Mouse (Mus musculus) hindbrain, embryonic 13.5 days (tissue): ENCODE measurements around the gene Gm49486. TPM values are rescaled to one million over a fixed set of nuclear protein-coding genes. Genes with fewer than 3 reads are reported as not detected.

Experiments
- ATAC-seq: fragments of 200-750 bp; cut with Nextera tagmentation; 2 replicates; pipeline ENCODE4 v1.8.0; 2017; ENCODE audit warnings: moderate TSS enrichment; ENCODE audit not compliant: low FRiP score
- H3K27ac ChIP-seq: fragments of 300-500 bp; sonication (generic); 2 replicates; pipeline ENCODE4 v1.5.1; 2015; ENCODE audit warnings: inconsistent platforms, mild to moderate bottlenecking, moderate library complexity
- H3K27me3 ChIP-seq: fragments of 300-500 bp; sonication (generic); 2 replicates; pipeline ENCODE4 v1.6.1; 2015; ENCODE audit warnings: mild to moderate bottlenecking, inconsistent platforms
- H3K36me3 ChIP-seq: fragments of 300-500 bp; sonication (generic); 2 replicates; pipeline ENCODE4 v1.6.1; 2015; ENCODE audit warnings: mild to moderate bottlenecking, inconsistent platforms
- H3K4me1 ChIP-seq: fragments of 300-500 bp; sonication (generic); replicated peaks from 2 replicates; pipeline ENCODE4 v1.6.1; 2015; ENCODE audit warnings: inconsistent platforms
- H3K4me2 ChIP-seq: fragments of 300-500 bp; sonication (generic); 2 replicates; pipeline ENCODE4 v1.6.1; 2015; ENCODE audit warnings: inconsistent platforms, mild to moderate bottlenecking, moderate library complexity
- H3K4me3 ChIP-seq: fragments of 300-500 bp; sonication (generic); 2 replicates; pipeline ENCODE4 v1.5.1; 2015; ENCODE audit warnings: mild to moderate bottlenecking, inconsistent platforms
- H3K9ac ChIP-seq: fragments of 300-500 bp; sonication (generic); 2 replicates; pipeline ENCODE4 v1.6.1; 2015; ENCODE audit warnings: mild to moderate bottlenecking, inconsistent platforms
- H3K9me3 ChIP-seq: fragments of 300-500 bp; sonication (generic); 2 replicates; pipeline ENCODE4 v1.6.1; 2016; ENCODE audit warnings: inconsistent platforms
- WGBS: fragments of 180-500 bp; shearing (Covaris S2); methylation state at CpG from one replicate; pipeline ENCODE4 v1.1.7; 2015; 5-methylcytosine and 5-hydroxymethylcytosine counted together
- polyA plus RNA-seq: library from polyadenylated mRNA; unstranded; fragments of >200 nt; fragmentation: Nextera tagmentation; extraction: Ambion mirVana; gene quantifications from 2 replicates; pipeline ENCODE4 v1.2.1, GENCODE M21; 2015

Gm49486 gene
- polyA plus RNA-seq, 1 experiment from 2014 or later, result 1.6 TPM

DNA sequence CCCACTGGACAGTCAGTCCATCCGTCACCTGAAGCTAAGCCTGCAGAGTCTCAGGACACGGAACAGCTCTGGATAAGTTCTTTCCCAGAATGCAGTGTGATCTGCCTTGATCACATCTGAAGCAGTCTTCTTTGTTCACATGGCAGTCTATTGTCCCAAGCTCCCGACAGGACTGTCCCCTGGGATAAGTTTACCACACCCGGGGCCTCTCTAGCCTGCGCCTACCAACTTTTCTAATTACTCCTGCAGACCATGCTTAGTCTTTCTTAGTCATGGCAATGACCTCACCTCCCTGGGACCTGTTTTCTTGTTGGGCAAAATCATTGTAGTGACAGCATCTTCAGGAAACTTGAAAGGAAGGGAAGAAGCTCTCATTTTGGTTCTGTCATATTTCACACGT lies 8.8 kb downstream of the Gm49486 start:
- no peak for ATAC-seq

DNA sequence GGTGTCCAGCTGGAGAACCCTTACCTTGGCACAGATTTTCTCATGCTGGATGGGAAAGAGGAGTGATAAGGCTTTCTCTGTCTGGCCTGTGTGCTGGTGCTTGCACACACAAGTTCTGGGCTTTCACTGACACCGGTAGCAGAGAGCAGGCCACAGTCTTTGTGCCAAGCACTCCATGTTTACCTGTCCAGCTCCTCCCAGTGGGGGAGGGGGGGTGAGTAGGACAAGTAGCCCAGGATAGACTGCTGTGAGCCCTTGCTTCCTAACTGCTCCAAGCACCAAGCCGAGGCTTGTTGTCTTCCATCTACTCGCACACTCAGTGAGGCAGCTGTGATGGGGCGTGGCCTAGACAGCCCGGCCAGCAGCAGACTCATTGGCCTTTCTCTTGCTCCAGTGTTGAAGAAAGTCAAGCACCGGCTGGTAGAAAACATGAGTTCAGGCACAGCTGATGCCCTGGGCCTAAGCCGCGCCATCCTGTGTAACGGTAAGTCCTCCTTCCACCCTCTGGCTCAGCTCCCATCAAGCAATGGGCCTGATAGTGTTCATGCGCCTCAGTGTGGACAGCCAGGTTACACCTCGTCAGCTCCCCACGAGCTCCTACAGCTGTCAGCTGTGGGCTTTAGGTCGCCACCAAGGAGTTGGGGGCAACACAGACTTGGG lies 13.5 kb downstream of the Gm49486 start:
- H3K4me3 ChIP-seq, result no peak overlapping the region
- no peak overlapping the region for H3K4me2 ChIP-seq
- H3K36me3 ChIP-seq, result peaks cover 85% of the 10 kb centered on the region
- ATAC-seq, result peak; percentile 66
- H3K9me3 ChIP-seq, result no peaks in the 10 kb centered on the region
- H3K9ac ChIP-seq, result no peak overlapping the region
- H3K4me1 ChIP-seq, result peaks cover 5% of the 10 kb centered on the region
- H3K27ac ChIP-seq, result peak overlapping the region; percentile 71
- 77% methylated on average over 13 of the region's 13 CpGs for WGBS
- H3K27me3 ChIP-seq, result no peaks in the 10 kb centered on the region

More for the DNA sequence above, 8.8 kb downstream of the Gm49486 start:
- H3K27ac ChIP-seq, result no peak overlapping the region
- no peaks in the 10 kb centered on the region for H3K9me3 ChIP-seq
- H3K4me3 ChIP-seq, result no peak overlapping the region
- H3K4me2 ChIP-seq, result no peak overlapping the region
- H3K4me1 ChIP-seq, result 0 out of 2 replicates have a peak, but pooled peaks cover 2% of the 10 kb centered on the region
- WGBS, result 76% methylated on average over 6 of the region's 6 CpGs
- no peaks in the 10 kb centered on the region for H3K27me3 ChIP-seq
- no peak overlapping the region for H3K9ac ChIP-seq
- peaks cover 92% of the 10 kb centered on the region for H3K36me3 ChIP-seq

DNA sequence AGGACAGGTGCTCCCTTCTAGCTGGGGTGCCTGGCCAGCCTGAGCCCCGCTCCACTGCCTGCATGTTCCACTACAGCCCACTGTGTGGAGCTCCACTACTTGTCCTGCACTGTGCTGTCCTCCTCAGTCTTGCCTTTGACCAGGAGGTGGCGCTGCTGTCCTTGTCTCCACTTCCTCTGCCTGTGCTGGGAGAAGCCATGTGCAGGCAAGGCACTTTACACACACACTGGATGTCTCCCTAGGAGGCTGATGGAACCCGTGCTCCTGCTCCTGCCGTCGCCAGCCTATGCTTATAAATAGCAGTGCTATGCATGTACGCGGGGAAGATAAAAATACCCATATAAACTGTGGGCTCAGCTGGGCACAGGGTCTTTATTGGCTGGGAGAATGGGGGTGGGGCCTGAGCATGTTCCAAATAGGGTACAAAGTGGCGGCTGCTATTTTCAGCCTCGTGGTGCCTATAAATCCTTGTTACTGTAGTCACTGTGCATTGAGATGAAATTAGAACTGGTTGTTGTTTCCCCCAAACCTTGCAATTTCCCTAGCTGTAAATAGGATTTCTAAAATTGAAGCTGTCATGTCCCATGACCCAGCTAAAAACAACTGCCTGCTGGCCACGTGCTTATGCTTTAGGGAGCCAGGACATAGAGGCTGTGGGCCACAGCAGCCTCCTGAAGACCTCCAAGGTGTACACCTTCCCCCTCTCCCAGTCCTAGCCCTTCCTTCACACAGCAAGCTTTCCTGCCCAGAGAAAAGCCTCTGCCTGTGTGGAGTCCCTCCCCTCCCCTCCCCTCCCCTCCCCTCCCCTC lies 14.2 kb downstream of the Gm49486 start:
- H3K4me1 ChIP-seq, result peaks cover 5% of the 10 kb centered on the region
- H3K9ac ChIP-seq, result peak overlapping the region; percentile 46; the same call in 1 of the 2 replicates
- ATAC-seq, result peak; percentile 98
- no peaks in the 10 kb centered on the region for H3K27me3 ChIP-seq
- WGBS, result 22% methylated on average over 10 of the region's 10 CpGs
- H3K4me3 ChIP-seq, result no peak overlapping the region
- H3K4me2 ChIP-seq, result 0 out of 2 replicates have a peak overlapping the region, but pooled peaks have one; percentile 0
- peak overlapping the region; percentile 71 for H3K27ac ChIP-seq
- no peaks in the 10 kb centered on the region for H3K9me3 ChIP-seq
- H3K36me3 ChIP-seq, result peaks cover 85% of the 10 kb centered on the region

DNA sequence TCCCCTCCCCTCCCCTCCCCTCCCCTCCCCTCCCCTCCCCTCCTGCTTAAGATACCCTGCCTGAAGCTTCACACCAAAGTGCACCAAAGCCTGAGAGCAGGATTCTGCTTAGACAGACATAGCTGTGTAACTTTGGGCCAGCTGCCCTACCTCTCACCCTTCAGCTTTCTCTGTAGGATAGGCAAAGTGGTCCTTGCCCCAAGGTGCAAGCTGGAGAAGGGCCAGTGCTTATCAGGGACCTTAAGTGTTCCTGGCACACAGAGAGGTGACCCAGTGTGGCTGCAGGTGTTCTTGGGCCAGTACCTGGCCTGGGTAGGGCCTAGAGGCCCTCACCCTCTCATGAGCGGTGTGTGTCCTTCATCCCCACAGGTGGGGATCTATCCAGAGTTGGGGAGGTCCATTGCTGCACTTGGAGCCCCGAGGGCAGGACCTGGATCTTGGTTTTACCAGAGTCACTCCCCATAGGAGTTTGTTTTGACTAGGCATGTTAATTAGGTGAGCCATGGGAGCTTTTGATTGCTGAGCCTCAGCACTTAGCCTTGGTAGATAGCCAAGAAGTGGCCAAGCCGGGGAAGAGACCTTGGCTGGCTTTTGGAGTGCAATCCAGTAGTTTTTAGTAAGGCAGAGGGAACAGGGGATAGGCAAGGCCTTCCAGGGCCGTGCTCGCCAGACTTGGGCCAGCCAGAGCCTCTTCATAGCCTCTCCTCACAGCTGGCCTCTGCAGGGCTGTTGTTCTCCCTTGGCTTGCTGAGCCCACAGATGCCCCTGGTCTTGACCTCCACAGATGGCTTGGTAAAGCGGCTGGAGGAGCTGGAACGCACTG lies 15.1 kb downstream of the Gm49486 start:
- 73% methylated on average over 7 of the region's 7 CpGs for WGBS
- H3K9ac ChIP-seq, result peak overlapping the region; percentile 3; the same call in 1 of the 2 replicates

DNA sequence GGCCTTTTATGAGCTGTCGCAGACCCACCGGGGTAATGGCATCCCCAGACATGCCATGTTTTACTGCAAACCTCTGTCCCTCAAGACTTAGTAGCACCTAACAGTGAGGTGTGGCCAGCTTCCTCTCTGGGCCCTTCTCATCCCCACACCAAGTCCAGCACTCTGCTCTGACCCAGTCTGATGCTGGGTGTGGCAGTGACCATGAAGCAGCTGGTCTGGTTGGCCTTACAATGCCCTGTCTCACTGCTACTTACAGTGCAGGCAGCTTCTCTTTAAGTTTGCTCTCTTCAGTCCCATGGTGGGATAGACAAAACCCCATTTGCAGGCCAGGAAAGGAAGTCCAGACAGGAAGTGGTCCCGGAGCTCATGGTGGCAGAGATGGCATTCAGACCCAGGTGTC lies 16.1 kb downstream of the Gm49486 start:
- peak overlapping the region; percentile 3; the same call in 1 of the 2 replicates for H3K9ac ChIP-seq
- 92% methylated on average over 3 of the region's 3 CpGs for WGBS
- H3K27ac ChIP-seq, result no peak overlapping the region
- H3K36me3 ChIP-seq, result peaks cover 83% of the 10 kb centered on the region
- H3K4me2 ChIP-seq, result no peak overlapping the region
- H3K27me3 ChIP-seq, result peaks cover 5% of the 10 kb centered on the region
- H3K4me3 ChIP-seq, result no peak overlapping the region
- H3K4me1 ChIP-seq, result peaks cover 5% of the 10 kb centered on the region
- ATAC-seq, result no peak
- no peaks in the 10 kb centered on the region for H3K9me3 ChIP-seq

More for the DNA sequence above, 15.1 kb downstream of the Gm49486 start:
- Histone ChIP-seq H3K27ac (no peak overlapping the region), H3K9me3 (no peaks in the 10 kb centered on the region), H3K4me2 (no peak overlapping the region), H3K4me1 (peaks cover 5% of the 10 kb centered on the region), H3K27me3 (no peaks in the 10 kb centered on the region), H3K36me3 (peaks cover 85% of the 10 kb centered on the region), H3K4me3 (no peak overlapping the region)
- ATAC-seq, result no peak

DNA sequence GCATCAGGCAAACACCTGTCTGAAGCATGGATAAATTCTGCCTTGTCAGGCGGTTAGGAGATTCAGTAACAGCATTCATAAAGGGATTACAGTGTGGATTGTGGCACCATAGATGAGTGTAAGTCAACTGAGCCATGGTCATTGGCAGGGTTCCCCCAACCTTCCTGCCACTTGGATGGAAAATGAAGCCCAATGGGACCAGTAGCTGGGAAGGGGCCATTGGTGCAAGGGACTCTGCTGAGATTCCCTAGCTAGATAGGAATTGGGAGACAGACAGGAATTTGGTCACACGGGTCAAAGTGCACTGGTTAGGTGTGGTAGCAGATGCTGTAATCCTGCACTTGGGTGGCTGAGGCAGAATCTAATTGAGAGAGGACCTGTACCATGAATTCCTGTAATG lies 21.0 kb downstream of the Gm49486 start:
- Histone ChIP-seq H3K27me3 (peaks cover 53% of the 10 kb centered on the region), H3K4me3 (no peak overlapping the region), H3K27ac (no peak overlapping the region), H3K4me2 (no peak overlapping the region), H3K9me3 (no peaks in the 10 kb centered on the region), H3K36me3 (peaks cover 46% of the 10 kb centered on the region), H3K4me1 (peaks cover 14% of the 10 kb centered on the region), H3K9ac (no peak overlapping the region)
- no peak for ATAC-seq
- WGBS, result 86% methylated on average over 2 of the region's 2 CpGs

DNA sequence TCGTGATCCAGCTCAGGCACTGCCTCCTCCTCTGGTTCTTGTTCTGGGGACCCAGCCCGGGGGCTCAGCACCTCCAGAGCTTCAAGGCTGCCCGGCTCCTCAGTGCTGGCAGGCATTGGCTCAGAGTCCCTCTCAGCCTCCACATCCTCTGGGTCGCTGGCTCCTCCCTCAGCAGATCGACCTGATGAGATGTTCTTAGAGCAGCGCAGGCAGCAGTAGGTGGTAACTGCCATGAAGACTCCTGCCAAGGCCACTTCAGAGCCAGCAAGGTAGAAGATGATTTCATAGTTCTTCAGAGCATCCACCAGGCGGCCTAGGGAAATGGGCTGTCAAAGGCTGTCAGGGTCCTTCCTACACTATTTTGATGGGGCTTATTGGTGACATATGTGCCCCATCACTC lies 22.0 kb downstream of the Gm49486 start:
- Histone ChIP-seq H3K27ac (no peak overlapping the region), H3K9ac (no peak overlapping the region), H3K4me1 (peaks cover 14% of the 10 kb centered on the region), H3K4me3 (no peak overlapping the region), H3K4me2 (no peak overlapping the region), H3K9me3 (no peaks in the 10 kb centered on the region), H3K36me3 (peaks cover 37% of the 10 kb centered on the region), H3K27me3 (peaks cover 56% of the 10 kb centered on the region)
- 51% methylated on average over 7 of the region's 7 CpGs for WGBS
- 0 out of 2 replicates have a peak, but pooled peaks have one; percentile 2 for ATAC-seq

DNA sequence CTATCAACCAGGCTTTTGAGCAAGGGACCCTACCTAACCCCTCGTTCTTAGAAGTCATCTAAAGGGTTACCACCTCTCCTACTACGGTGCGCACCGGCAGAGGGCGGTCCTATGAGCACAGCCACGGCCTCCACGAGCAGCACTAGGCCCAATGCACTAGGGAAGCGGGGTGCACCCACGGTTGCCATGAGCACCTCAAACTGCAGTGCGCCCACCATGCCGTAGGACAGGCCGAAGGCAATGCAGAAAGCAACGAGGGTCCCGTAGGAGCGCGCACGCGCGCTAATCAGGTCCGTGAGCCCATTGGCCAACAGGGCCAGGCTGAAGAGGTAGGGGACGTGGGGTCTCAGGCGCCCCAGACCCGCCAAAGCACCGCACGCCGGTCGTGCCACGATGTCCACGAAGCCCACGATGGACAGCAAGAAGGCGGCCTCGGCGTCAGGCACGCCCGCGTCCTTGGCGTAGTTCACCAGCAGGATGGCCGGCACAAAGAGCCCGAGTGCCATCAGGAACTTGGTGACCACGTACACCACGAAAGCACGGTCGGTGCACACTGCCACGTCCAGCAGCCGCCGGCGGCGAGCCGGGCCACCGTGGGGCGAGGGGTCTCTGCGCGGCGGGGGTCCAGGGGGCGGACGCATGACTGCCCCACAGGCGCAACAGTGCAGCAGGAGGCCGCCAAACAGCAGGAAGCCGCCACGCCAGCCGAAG lies 22.7 kb downstream of the Gm49486 start:
- H3K4me1 ChIP-seq, result peaks cover 14% of the 10 kb centered on the region
- H3K36me3 ChIP-seq, result peaks cover 29% of the 10 kb centered on the region
- 4% methylated on average over 61 of the region's 61 CpGs for WGBS
- H3K4me2 ChIP-seq, result peak overlapping the region; percentile 68
- peak overlapping the region; percentile 41 for H3K4me3 ChIP-seq
- no peak overlapping the region for H3K27ac ChIP-seq
- H3K9ac ChIP-seq, result peak overlapping the region; percentile 73
- ATAC-seq, result peak; percentile 63; the same call in 1 of the 2 replicates
- peaks cover 56% of the 10 kb centered on the region for H3K27me3 ChIP-seq
- H3K9me3 ChIP-seq, result no peaks in the 10 kb centered on the region

DNA sequence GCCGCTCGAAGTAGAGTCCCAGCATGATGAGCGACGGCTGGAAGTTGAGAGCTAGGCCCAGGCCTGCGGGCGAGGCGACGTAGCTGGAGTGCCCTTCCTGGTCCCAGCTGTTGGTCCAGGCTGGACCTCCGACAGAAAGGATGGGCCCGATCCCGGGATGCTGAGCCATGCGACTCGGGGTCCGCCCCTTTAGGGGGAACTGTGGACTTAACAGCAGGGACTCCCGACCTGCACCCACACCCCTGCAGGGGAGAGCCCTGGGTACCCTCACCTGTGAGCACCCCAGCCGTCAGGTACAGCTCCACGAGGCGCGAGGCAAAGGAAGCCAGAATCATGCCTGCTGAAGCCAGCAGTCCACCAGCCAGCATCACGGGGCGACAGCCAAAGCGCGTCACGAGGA lies 23.4 kb downstream of the Gm49486 start:
- H3K27ac ChIP-seq, result no peak overlapping the region
- H3K27me3 ChIP-seq, result peaks cover 56% of the 10 kb centered on the region
- H3K9me3 ChIP-seq, result no peaks in the 10 kb centered on the region
- ATAC-seq, result no peak
- peak overlapping the region; percentile 68 for H3K4me2 ChIP-seq
- peaks cover 25% of the 10 kb centered on the region for H3K36me3 ChIP-seq
- peak overlapping the region; percentile 73 for H3K9ac ChIP-seq
- peaks cover 14% of the 10 kb centered on the region for H3K4me1 ChIP-seq
- peak overlapping the region; percentile 41 for H3K4me3 ChIP-seq
- WGBS, result 29% methylated on average over 24 of the region's 24 CpGs

DNA sequence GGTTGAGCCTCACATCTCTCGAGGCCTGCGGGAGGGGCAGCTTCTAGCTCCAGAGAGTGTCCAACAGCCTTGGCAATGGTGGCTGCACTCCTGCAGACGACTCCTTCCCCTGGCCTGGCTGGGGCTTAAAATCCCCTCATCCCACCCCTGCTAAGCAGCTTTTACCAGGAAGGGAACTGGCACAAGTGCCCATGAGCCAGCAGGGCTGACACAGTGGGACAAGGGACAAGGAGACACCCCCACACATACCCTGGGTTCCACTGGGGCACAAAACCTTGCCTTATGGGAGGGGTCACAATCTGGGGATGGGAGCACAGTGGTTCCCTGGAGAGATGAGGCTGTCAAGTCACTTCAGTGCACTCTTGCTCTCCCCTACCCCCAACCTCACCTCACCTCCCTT lies 25.5 kb downstream of the Gm49486 start, which contains the start of gene Slc16a8:
TSS of gene Slc16a8 (minus strand) at position 101 of the 400 bp plus-strand sequence.
- no peaks in the 10 kb centered on the region for H3K9me3 ChIP-seq
- peaks cover 5% of the 10 kb centered on the region for H3K36me3 ChIP-seq
- peaks cover 73% of the 10 kb centered on the region for H3K27me3 ChIP-seq
- H3K4me3 ChIP-seq, result no peak within 1 kb of the TSS
- peaks cover 14% of the 10 kb centered on the region for H3K4me1 ChIP-seq
- no peak for ATAC-seq
- H3K4me2 ChIP-seq, result no peak within 1 kb of the TSS
- no peak within 1 kb of the TSS for H3K9ac ChIP-seq
- 28% methylated on average over 3 of the region's 3 CpGs for WGBS
- no peak within 1 kb of the TSS for H3K27ac ChIP-seq

DNA sequence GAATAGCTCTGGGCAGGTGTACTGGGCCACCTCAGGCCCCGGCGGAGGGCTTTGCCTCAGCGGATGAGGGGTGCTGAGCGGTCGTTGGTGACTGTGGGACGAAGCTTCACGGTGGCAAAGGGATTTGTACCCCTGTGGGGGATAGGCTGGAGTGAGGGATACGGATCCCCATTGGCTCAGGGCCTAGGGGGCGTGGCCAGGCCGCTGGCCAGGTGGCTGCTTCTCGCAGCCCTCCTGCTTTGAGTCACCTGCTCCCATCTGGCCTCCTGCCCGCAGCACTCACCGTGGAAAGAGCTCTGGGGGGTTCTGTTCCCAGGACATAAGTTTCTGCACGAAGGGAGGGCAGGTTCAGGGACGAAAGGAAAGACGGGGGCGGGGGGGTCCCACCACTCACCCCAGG lies 29.3 kb downstream of the Gm49486 start:
- H3K4me3 ChIP-seq, result no peak overlapping the region
- peaks cover 75% of the 10 kb centered on the region for H3K27me3 ChIP-seq
- peaks cover 20% of the 10 kb centered on the region for H3K4me1 ChIP-seq
- ATAC-seq, result no peak
- H3K9ac ChIP-seq, result no peak overlapping the region
- 31% methylated on average over 17 of the region's 17 CpGs for WGBS
- no peak overlapping the region for H3K27ac ChIP-seq
- H3K4me2 ChIP-seq, result no peak overlapping the region
- no peaks in the 10 kb centered on the region for H3K36me3 ChIP-seq
- H3K9me3 ChIP-seq, result no peaks in the 10 kb centered on the region
